Mouse (Mus musculus) lung, postnatal 14 days (tissue): ENCODE results near the gene Rasa3.

Source experiments
- DNase-seq: peaks from one replicate; pipeline ENCODE4 v3.0.0; 2021

Gene Rasa3

DNA sequence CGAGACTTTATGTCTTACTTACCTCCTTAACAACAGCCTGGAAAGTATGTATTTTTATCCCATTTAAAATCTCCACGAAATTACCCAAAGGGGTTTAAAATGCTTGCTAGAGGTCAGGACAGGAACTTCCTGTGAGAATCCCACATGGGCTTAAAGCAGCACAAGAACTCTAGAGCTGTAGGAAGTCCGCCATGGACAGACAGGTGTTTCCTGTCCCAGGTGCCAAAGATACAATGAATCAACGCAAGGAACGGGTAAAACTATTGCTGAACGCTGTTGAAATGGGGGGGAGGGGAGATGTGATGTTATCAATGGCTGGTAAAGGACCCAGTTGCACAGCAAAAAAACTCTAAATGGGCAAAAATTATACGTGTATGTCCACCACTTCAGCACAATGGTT is 6.7 kb upstream of the Rasa3 start:
- no peak for DNase-seq

DNA sequence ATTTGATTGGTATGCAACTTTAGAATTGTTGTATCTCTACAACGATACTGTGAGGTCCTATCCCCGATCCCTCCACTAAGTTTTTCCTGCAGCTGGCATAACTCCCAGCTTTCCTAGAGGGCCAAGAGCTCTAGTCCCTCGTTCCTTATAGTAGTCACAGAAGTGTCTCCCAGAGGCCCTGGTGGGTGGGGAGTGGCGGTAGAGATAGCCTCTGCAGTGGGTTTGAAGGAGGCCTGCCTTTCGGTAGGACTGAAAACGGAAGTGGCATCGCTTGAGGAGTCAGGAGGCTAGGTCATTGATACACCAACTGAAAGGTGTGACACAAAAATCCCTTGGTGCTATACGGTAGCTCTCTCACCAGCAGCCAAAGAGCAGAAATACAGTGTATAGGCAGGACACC is 779 bp upstream of the Rasa3 start:
- DNase-seq: no peak

- peak; percentile 61 for DNase-seq
Measured at GRCm38 (mm10) chr8:13676701-13677412, 546 bp downstream of the Rasa3 start.

GRCm38 (mm10) chr8:13676302-13676700 is 1.1 kb downstream of the Rasa3 start:
- DNase-seq: peak; percentile 76

- DNase-seq: no peak
Measured at GRCm38 (mm10) chr8:13675524-13675923, 1.9 kb downstream of the Rasa3 start.

GRCm38 (mm10) chr8:13675121-13675520 is 2.3 kb downstream of the Rasa3 start:
- DNase-seq: no peak

GRCm38 (mm10) chr8:13674294-13675010 is 3.0 kb downstream of the Rasa3 start:
- DNase-seq: no peak

GRCm38 (mm10) chr8:13673215-13673614 is 4.2 kb downstream of the Rasa3 start:
- DNase-seq: no peak

DNA sequence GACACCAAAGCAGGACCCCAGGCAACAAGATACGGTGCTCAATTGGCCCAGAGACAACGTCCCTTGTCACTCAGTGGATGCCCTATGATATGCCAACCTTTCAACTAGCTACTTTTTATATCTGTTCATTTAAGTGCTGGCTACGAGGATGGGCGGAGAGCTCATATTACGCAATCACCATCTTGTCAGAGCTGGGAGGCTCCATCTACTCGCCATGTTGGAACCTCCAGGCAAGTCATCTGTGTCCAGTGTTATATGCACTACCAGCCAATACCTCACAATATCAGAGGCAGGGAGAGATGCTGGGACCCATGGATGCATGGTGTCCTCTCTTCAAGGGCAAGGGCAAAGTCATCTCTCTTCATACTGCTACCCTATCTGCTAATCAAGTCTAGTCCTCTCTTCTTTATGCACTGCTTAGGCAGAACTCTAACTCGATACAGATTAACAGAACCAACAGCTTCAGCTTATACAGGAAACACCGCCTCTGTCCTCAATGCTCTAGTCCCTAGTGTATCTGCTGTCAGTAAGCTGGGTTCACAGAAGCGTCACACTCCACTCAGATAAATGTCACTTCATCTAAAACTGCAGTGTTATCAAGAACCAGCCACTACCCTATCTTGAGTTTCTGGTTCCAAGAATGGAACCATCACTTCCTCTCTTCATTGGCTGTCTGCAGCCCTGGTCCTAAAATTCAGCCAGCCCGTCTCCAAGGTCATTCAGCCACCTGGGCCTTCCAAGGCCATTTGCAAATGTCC is 6.0 kb downstream of the Rasa3 start:
- DNase-seq: no peak

DNA sequence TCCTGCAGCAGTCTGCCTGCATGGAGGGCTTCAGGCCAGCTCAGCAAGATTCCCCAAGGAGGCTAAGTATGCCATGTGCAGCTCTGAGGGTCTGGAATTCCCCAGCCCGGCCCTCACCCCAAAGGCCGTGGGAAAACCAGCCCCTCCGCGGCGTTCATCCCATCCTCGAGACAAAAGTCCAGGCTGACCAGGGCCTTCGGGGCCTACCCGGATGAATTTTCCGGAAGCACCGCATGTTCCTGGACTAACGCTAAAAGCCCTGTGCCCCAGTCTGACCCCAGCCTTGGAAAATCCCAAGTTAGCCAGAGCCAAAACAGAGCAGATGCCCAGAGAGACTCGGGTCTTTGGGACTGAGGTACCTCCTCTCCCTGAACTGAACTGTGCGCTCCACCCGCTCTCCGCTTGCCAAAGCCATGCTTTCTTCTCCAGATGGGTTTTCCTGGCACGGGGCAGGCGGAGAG is 7.4 kb downstream of the Rasa3 start:
- no peak for DNase-seq

DNA sequence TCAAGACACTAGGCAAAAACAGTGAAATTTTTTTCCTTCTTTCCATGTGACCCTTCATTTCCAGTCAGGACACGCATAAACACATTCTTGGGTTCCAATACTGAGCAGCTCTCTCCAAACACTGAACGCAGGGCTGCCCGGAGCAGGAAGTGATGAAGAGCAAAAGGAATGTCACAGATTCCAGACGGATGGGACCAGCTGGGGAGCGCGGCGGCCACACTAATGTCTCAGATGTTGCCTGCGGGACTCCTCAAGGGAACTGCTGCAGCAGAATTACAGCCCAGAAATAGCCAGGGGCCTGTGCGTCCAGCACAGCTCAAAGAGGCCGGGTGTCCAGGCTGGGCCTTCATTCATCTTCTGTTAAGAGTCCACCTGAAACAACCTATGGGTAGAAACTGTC is 9.0 kb downstream of the Rasa3 start:
- peak; percentile 69 for DNase-seq

- no peak for DNase-seq
Measured at GRCm38 (mm10) chr8:13667917-13668316, 9.5 kb downstream of the Rasa3 start.

DNA sequence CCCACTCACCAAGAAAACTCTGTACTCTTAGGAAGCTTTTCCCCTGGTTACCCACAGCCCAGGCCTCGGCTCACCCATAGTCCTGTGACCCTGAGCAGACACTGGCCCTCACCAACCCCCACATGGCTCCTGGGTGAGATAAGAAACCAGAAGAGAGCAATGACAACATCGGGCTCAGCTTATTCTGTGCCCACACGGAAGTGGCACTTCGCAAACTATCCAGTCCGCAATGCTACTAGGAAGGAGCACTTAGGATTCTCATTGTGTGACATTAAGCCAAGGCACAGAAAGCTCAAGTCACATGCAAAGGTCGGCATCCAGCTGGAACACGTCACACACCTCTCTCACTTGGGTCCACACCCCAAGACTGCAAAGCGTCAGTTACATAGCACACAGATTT is 11.5 kb downstream of the Rasa3 start:
- DNase-seq: no peak

- no peak for DNase-seq
Measured at GRCm38 (mm10) chr8:13665538-13665937, 11.9 kb downstream of the Rasa3 start.

DNA sequence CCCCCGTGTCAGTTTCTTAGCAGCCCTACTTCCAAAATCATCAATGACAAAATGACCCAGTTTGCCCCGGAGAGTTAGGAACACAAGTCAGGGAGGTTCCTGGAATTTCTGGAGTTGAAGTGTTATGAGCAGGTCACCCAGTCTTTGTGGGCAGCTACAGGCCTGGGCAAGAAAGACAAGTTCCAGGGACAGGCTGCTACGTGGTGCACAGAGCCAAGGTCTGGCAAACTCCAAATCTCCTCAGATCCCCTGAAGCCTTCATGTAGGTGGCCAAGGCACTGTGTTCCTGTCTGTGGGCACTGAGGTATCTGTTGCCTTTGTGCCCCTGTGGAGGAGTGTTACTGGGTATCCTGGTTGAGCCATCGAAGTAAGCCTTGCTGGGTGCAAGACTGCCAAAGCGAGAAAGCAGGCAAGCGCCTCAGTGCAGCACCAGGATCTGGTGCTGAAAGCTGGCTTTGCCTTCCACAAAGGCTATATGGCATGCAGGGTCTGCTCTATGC is 12.6 kb downstream of the Rasa3 start:
- DNase-seq: no peak

- no peak for DNase-seq
Measured at GRCm38 (mm10) chr8:13660323-13660722, 17.1 kb downstream of the Rasa3 start.

GRCm38 (mm10) chr8:13657479-13657878 is 19.9 kb downstream of the Rasa3 start:
- DNase-seq: no peak

DNA sequence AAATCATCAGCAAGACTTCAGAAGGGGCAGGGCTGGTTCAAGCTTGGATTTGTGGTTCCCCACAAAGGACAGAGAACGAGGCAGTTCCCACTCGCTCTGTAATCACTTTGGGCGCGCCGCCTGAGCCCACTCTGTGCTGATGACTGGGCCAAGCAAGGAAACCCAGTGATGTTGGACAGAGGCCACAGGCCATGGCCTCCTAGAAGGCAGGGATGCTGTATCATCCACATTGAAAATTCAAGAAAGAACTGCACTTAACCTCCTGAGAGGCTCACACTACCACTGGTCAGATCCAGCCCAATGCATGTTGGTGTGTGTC is 22.4 kb downstream of the Rasa3 start:
- DNase-seq: no peak

GRCm38 (mm10) chr8:13654350-13655032 is 22.9 kb downstream of the Rasa3 start:
- DNase-seq: no peak

GRCm38 (mm10) chr8:13650541-13651191 is 26.7 kb downstream of the Rasa3 start:
- DNase-seq: no peak

- DNase-seq: no peak
Measured at GRCm38 (mm10) chr8:13649154-13649515, 28.3 kb downstream of the Rasa3 start.

GRCm38 (mm10) chr8:13648377-13649153 is 28.8 kb downstream of the Rasa3 start:
- no peak for DNase-seq
